Mouse (Mus musculus): ENCODE results near the gene Gtf3c2.

- no peak for TF ChIP-seq CTCF (IDR thresholded peaks at IDR 0.05; ENCODE audit: low read depth)
- peak; percentile 24; the same call in 1 of the 2 replicates for TF ChIP-seq EP300 (IDR thresholded peaks at IDR 0.05; ENCODE audit: low read depth)
Observed at GRCm38 (mm10) chr5:31220448-31221303, 40.7 kb upstream of the Gtf3c2 start, which contains the start of gene Ppm1g.

Measured in heart, postnatal 0 days (tissue).